Mouse (Mus musculus) urinary bladder, postnatal 14 days (tissue): ENCODE measurements around the gene Aptx.

Experiments used
- DNase-seq: peaks from one replicate; pipeline ENCODE4 v3.0.0; 2021; ENCODE audit warnings: low spot score

The Aptx gene

GRCm38 (mm10) chr4:40666237-40667012 lies 36.6 kb downstream of the Aptx start:
- DNase-seq: no peak

DNA sequence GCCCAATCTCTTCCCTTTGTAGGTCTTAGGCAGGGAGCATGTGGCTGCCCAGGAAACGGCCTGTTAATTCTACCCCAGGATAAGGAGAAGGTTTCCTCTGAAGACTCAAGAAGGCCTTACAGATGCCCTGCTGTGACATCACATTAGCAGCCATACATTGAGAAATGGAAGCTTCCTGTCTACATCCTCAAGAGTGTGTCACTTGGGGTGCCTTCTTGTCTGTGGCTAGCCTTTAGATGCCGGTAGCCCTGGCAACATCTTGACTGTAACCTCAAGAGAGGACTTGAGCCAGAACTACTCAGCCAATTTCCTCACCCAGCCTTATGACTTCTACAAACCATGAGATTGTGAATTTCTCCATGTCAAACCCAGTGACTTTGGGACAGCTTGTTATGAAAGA lies 51.9 kb downstream of the Aptx start:
- DNase-seq: no peak

- no peak for DNase-seq
Measured at GRCm38 (mm10) chr4:40649111-40649510, 53.9 kb downstream of the Aptx start.

DNA sequence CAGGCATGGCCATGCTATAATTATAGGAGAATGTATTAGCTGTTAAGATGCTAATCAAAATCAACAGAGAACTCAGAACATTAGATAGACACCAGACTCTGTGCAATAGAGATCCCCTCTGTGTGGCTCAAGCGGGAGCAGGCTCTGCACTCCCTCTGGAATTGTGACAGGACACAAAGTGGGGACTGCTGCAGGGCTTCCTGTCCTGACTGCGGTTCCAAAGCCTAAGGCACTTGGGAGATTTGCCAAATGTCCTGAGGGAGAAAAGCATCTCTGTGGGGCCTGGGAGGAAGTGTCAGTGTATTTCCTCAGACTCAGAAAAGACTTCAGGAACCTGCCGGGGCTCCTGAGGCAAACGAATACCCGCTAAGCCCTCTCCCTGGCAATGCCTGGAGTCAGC lies 59.4 kb downstream of the Aptx start:
- DNase-seq: no peak

GRCm38 (mm10) chr4:40640991-40641390 lies 62.0 kb downstream of the Aptx start:
- no peak for DNase-seq
